Mouse (Mus musculus) heart, postnatal 25 days (tissue): ENCODE data around the gene Msi2. TPM values are rescaled to one million over a fixed set of nuclear protein-coding genes. Genes with fewer than 3 reads are reported as not detected.

ENCODE experiments used
- DNase-seq: peaks from one replicate; pipeline ENCODE4 v3.0.0; 2022; ENCODE audit warnings: low spot score
- intact Hi-C: fragments of 180-260 bp; cut with DNase I; formaldehyde crosslinking; loops from one replicate; pipeline ENCODE4 v1.15.1; 2025
- total RNA-seq, 2 experiments: library from RNA; stranded (reverse); gene quantifications; 2 replicates each; pipeline ENCODE4 v1.2.3; 2021

The Msi2 gene
- total RNA-seq, 2 experiments from 2014 or later = 191 to 211 TPM

DNA sequence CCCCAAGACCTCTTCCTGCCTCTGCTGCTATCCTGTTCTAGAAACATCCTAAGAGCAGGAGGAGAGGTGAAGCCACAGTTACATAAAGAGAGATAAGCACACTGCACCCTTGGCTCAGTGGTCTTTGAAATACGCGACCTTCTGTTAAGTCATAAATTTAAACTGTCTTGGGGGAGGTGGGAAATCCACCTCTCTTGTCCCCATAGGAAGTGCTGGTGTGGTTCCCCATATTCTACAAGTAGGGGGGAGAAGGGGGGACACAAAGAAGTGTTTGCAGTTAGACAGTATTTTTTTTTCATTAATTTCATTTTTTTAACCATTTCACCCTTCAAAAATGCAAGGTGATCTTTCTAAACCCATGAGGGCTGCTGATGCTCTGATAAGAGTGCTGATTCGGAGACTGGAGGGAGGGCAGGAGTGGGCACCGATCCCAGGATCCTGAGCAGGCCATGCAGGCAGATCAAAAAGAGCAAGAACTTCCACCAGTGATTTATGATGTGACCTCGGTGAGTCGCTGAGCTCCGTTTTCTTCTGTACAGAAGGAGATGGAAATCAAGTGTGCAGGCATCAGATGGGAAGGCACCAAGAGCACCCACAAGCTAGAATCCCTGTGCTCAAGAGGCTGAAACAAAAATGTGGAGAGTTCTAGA is 115.7 kb downstream of the Msi2 start:
- intact Hi-C loops = loop anchor here (2.0 kb wide), 1 partner anchor 14 kb away; no protein-coding TSS in a partner anchor
- DNase-seq = no peak

DNA sequence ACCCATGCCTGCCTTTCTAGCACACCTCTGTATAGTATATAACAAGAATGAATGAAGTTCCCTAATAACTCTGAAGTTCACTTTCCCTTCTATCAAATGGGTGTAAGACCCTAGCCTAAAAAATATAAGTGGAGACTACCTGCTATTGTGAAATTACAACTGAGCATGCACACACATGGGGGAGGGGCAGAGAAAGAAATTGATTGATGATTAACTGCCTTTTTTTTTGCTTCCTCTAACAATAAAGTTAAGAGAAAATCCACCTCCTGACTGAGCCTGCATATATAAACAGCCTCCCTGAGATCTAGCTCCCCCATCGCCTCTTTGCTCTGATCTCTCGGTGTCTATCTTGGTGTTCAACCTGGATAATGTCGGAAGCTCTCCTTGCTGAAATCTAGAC is 118.1 kb downstream of the Msi2 start:
- DNase-seq = no peak

GRCm38 (mm10) chr11:88599332-88600130 is 118.8 kb downstream of the Msi2 start:
- DNase-seq = peak; percentile 21
- intact Hi-C loops = no loop called here

More for the DNA sequence above, 118.1 kb downstream of the Msi2 start:
- intact Hi-C loops = no loop called here

DNA sequence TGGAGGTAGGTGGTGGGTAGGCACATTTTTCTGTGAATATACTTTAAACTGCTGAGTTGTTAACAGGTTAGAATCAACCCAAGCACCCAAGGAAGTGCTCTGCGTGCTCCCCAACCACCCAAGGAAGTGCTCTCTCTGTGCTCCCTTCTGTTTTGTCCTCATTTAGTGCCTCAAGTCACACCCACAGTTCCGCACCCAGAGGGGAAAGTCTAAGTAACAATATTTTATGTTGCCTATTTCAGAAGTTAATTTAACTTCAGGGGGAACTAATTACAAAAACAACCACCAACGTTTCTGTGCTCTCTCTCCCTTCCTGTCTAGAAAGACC is 119.5 kb downstream of the Msi2 start:
- intact Hi-C loops = no loop called here
- no peak for DNase-seq

- intact Hi-C loops = no loop called here
Measured at GRCm38 (mm10) chr11:88598150-88598847, 120.0 kb downstream of the Msi2 start.

GRCm38 (mm10) chr11:88595616-88596015 is 122.7 kb downstream of the Msi2 start:
- no peak for DNase-seq
- intact Hi-C loops = no loop called here

More at GRCm38 (mm10) chr11:88598150-88598847, 120.0 kb downstream of the Msi2 start:
- no peak for DNase-seq

GRCm38 (mm10) chr11:88594804-88595611 is 123.3 kb downstream of the Msi2 start:
- intact Hi-C loops = no loop called here
- no peak for DNase-seq

GRCm38 (mm10) chr11:88594010-88594409 is 124.3 kb downstream of the Msi2 start:
- intact Hi-C loops = no loop called here

GRCm38 (mm10) chr11:88592099-88592498 is 126.2 kb downstream of the Msi2 start:
- intact Hi-C loops = no loop called here
- no peak for DNase-seq

More at GRCm38 (mm10) chr11:88594010-88594409, 124.3 kb downstream of the Msi2 start:
- DNase-seq = no peak

- DNase-seq = no peak
- intact Hi-C loops = no loop called here
Measured at GRCm38 (mm10) chr11:88590647-88591046, 127.7 kb downstream of the Msi2 start.

DNA sequence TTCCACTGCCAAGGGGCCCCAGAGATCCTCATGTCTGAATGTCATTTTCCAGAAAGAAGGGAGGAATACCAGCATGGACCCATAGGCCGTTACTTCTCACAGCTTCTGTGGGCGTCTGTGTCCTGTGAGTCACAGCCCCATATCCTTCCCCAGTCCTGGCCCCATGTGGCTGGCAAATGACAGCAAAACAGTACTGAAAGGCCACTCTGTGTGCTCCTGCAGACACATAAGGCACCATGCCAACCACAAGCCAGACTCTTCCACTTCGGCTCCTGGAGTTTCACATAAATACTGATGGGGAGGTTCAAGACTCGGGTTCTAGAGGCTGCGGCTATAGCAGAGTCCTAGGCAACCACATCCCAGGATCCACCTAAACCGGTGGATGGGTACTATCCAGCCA is 128.7 kb downstream of the Msi2 start:
- DNase-seq = no peak
- intact Hi-C loops = no loop called here

GRCm38 (mm10) chr11:88588688-88589210 is 129.6 kb downstream of the Msi2 start:
- no peak for DNase-seq
- intact Hi-C loops = no loop called here

DNA sequence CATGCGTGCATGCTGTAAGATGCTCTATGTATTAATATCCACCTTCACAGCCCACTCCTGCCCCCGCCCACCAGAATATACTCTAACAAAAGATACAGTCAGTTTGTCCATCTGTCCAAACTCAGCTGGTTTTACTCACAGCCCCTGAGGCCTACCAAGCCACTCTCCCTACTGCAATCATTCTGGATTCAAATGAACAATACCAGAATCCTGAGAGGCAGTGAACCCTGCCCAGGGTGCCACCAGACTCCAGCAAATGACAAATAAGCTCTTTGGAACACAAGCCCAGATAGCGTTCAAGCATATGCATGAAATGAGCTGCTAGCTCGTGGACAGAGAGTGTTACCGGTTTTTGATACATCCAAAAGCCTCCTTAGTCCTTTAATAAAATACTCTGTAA is 130.6 kb downstream of the Msi2 start:
- DNase-seq = no peak
- intact Hi-C loops = no loop called here

- no peak for DNase-seq
- intact Hi-C loops = no loop called here
Measured at GRCm38 (mm10) chr11:88585880-88586279, 132.4 kb downstream of the Msi2 start.

DNA sequence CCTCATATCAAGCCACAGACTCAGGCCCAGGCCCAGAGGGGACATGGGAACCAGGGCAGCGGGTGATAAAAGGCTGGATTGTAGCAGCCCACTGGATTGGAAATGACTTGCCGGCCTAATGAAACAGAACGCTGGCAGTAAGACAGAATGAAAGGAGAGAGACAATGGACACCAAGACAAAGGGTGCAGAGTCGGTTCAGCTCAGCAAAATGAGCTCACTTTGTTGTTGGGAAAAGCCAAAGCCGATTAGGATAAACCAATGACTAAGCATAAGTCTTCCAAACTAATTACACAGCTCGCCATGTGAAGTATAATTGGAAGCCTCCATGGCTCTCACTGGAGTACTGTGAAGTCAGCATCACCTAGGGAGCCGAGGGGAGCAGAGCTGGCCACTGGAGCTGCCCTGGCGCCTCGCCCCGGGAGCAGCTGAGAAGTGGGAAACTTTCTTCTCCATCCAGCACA is 133.1 kb downstream of the Msi2 start:
- peak; percentile 28 for DNase-seq
- intact Hi-C loops = no loop called here

GRCm38 (mm10) chr11:88583866-88584265 is 134.4 kb downstream of the Msi2 start:
- intact Hi-C loops = no loop called here
- no peak for DNase-seq

DNA sequence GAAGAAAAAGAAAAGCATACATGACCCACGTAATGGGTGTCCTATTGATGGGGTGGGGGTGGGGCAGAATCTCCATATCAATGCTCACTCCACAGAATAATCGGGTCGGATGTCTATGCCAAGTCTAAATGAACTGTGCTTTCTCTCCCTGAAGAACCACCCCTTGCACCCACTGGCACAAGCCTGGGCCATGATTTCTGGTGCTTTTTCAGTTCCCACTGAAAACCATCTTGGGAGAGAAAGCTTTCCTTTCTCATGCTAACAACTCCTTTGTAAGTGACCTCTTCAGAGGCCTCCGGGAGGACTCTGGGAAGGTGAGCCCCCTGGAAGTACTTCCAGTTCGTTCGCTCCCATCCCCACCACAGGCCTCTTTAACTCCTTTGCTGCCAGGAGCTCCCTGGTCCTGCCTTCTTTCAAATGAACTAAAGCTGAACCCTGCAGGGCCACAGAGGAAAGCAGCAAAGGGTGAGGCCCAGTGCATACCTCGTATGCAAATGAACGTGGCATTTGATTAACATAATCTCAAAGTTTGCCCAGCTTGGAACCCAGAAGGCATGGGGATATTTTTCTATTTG is 135.0 kb downstream of the Msi2 start:
- intact Hi-C loops = no loop called here
- no peak for DNase-seq

DNA sequence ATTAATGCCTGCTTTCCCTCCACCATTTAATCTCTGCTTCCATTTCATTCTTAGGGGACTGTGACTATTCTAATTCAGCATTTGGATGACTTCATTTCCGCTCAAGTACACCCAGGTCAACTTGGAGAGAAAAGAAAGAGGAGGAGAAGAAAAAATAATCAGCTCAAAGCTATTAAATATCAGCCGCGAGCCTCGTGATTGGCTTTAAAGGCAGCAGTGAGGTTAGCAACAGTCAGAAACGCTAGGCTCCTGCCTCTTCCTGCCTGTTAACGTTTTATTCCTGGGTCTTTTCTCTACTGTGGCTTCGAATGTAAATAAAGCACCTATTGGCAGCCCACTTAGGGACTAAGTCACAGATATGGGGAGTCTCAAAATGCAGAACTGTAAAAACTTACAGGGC is 135.5 kb downstream of the Msi2 start:
- DNase-seq = no peak
- intact Hi-C loops = no loop called here

GRCm38 (mm10) chr11:88582021-88582707 is 136.1 kb downstream of the Msi2 start:
- no peak for DNase-seq
- intact Hi-C loops = no loop called here
